In the genomic region with DNA sequence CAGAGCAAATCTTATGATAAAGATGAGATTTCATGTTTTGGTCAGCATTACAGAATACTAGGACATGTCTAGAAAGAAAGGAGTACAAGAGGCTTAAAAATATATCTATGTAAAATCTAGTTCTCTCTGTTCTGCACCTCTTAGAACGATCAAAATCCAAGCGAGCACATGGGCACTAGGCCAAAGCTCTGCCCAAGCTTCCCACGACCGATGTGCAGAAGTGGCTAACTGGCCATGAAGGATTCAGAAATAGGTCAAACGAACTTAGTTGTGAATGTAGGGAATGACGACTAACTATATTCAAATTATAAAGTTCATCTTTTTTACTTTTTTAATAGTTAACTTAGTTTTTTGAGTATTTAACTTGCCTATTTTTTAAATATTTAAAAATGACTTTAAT, we compare ENCODE assay signal across 24 mouse cellular contexts. TPM values are rescaled to one million over a fixed set of nuclear protein-coding genes. Genes with fewer than 3 reads are reported as not detected.
A peak's percentile ranks its signal among the peaks of the same experiment; 100 is the strongest.
DNase-seq lines count a peak whose midpoint lies in the region; ATAC-seq and TF ChIP-seq lines count a peak whose summit lies in the region.
"Had no signal": no experiment of that assay in that cellular context is flagged by ENCODE, and none has a peak within 500 bp of the region (broad histone marks: within the 10 kb centered on the region; RNA-seq: fewer than 3 reads in every experiment).

No protein-coding gene starts in this region.

- peaks cover under 1% of the 10 kb centered on the region for H3K4me1 ChIP-seq in heart, adult 2 months (ENCODE audit: control insufficient read depth, insufficient read depth, low read length)
- no peaks in the 10 kb centered on the region for H3K4me1 ChIP-seq in kidney, embryonic 16.5 days (ENCODE audit: insufficient read depth, low read length)
- H3K4me1 ChIP-seq: forebrain, embryonic 10.5 days had no signal

- H3K9me3 ChIP-seq in kidney, embryonic 16.5 days (ENCODE audit: low read length), result no peaks in the 10 kb centered on the region
- H3K9me3 ChIP-seq: forebrain, embryonic 10.5 days; heart, embryonic 12.5 days; heart, embryonic 15.5 days had no signal

- peak; percentile 51; the same call in 1 of the 2 replicates for TF ChIP-seq EP300 in heart, adult 2 months (IDR thresholded peaks at IDR 0.05; ENCODE audit: insufficient read depth, low read depth, low read length)

- TF ChIP-seq CTCF in heart, adult 2 months (IDR thresholded peaks at IDR 0.05), result no peak

- H3K36me3 ChIP-seq in heart, adult 2 months (ENCODE audit: control insufficient read depth, insufficient read depth, low read length), result peaks cover 74% of the 10 kb centered on the region
- peaks cover 71% of the 10 kb centered on the region for H3K36me3 ChIP-seq in kidney, embryonic 16.5 days (ENCODE audit: insufficient read depth, low read length)

- peak in 1 of 2 experiments; percentile 16 for DNase-seq in heart, adult 2 months
- DNase-seq in heart, postnatal 10 days, result no peak
- DNase-seq in kidney, postnatal 10 days, result peak; percentile 41
- DNase-seq in kidney, postnatal 4 days, result no peak
- peak; percentile 55 to 73 for DNase-seq in kidney, postnatal 36 days
- DNase-seq: adrenal gland, adult 2 months; adrenal gland, postnatal 14 days; cerebellum, adult 11-12 months; cerebellum, adult 9-11 months; forebrain, postnatal 0 days; gastrocnemius, adult 2 months; gastrocnemius, postnatal 14 days; heart, adult 11 months; heart, postnatal 14 days; heart, postnatal 4 days had no signal

- intact Hi-C loops in heart, adult 2 months (cut with DNase I), result no loop called here
- intact Hi-C loops in heart, postnatal 10 days (cut with DNase I), result no loop called here

- no peak overlapping the region for H3K4me2 ChIP-seq in kidney, embryonic 16.5 days (replicated peaks; ENCODE audit: low read depth, low read length)
- H3K4me2 ChIP-seq: heart, embryonic 12.5 days; heart, embryonic 15.5 days; hindbrain, embryonic 14.5 days had no signal

- no peak overlapping the region; the same call in 1 of the 2 replicates for H3K27ac ChIP-seq in heart, adult 2 months
- no peak overlapping the region for H3K27ac ChIP-seq in kidney, embryonic 16.5 days (ENCODE audit: low read length)
- H3K27ac ChIP-seq: forebrain, embryonic 10.5 days; gastrocnemius, adult 2 months; heart, embryonic 15.5 days; hindbrain, embryonic 14.5 days; hindbrain, postnatal 0 days had no signal

- H3K4me3 ChIP-seq in heart, adult 2 months, result no peak overlapping the region
- H3K4me3 ChIP-seq in kidney, embryonic 16.5 days (ENCODE audit: low read length), result no peak overlapping the region
- H3K4me3 ChIP-seq: forebrain, embryonic 10.5 days; gastrocnemius, adult 2 months; heart, embryonic 12.5 days; heart, embryonic 15.5 days had no signal

- peak; percentile 45 for TF ChIP-seq POLR2A in heart, adult 2 months (IDR thresholded peaks at IDR 0.05; ENCODE audit: insufficient read depth, low read depth, low read length)

- H3K9ac ChIP-seq in heart, adult 2 months (ENCODE audit: low read depth, low read length), result no peak overlapping the region
- H3K9ac ChIP-seq in kidney, embryonic 16.5 days (replicated peaks; ENCODE audit: low read length), result no peak overlapping the region
- H3K9ac ChIP-seq: forebrain, postnatal 0 days; heart, embryonic 12.5 days; heart, embryonic 15.5 days; hindbrain, embryonic 14.5 days had no signal

- H3K27me3 ChIP-seq in heart, adult 2 months (ENCODE audit: control insufficient read depth, insufficient read depth, low read length), result no peaks in the 10 kb centered on the region
- no peaks in the 10 kb centered on the region for H3K27me3 ChIP-seq in kidney, embryonic 16.5 days (ENCODE audit: insufficient read depth, low read length)
- H3K27me3 ChIP-seq: heart, embryonic 12.5 days; heart, embryonic 15.5 days had no signal

- WGBS in heart, adult 2 months, result 48% methylated on average over 6 of the region's 6 CpGs
- WGBS in kidney, embryonic 16.5 days, result 91% methylated on average over 6 of the region's 6 CpGs

- H3K79me2 ChIP-seq in heart, adult 2 months (replicated peaks; ENCODE audit: control insufficient read depth, insufficient read depth, low read length), result no peaks in the 10 kb centered on the region

- no peak for ATAC-seq in kidney, embryonic 16.5 days (ENCODE audit: low FRiP score, low TSS enrichment)
- ATAC-seq: CD4-positive, CD25-positive, alpha-beta regulatory T cell, adult 4 months; forebrain, embryonic 14.5 days; forebrain, postnatal 0 days; hindbrain, postnatal 0 days; inflammation-experienced regulatory T-cells, adult 6 months had no signal

RNA-seq across cellular contexts. Expression of a gene that starts 14.2 kb away (rescaled TPM):
- total RNA-seq in heart, adult 2 months (2021), result over 10,000 TPM; 11,796 to 13,259 TPM
- 3,546 and 6,285 TPM in 2 replicates for polyA plus RNA-seq in heart, adult 2 months (2012; rRNA removed)
- 1,000 to 10,000 TPM; 7,820 to 7,948 TPM for total RNA-seq in heart, postnatal 10 days (2021)
- polyA plus RNA-seq in kidney, embryonic 16.5 days (2015; fragmentation: Nextera tagmentation; extraction: Ambion mirVana), result 33.6 and 35.0 TPM in 2 replicates

Comparison
In these comparisons a context has a peak if more than half of its experiments do, and no peak if none do; other contexts are left out.
1. DNase-seq: peak in kidney, postnatal 10 days (single experiment) and kidney, postnatal 36 days (2 of 2); none in heart, postnatal 10 days (0 of 2) and kidney, postnatal 4 days (0 of 2).